Comparison of ENCODE assay signal across 8 mouse cellular contexts in the genomic region with DNA sequence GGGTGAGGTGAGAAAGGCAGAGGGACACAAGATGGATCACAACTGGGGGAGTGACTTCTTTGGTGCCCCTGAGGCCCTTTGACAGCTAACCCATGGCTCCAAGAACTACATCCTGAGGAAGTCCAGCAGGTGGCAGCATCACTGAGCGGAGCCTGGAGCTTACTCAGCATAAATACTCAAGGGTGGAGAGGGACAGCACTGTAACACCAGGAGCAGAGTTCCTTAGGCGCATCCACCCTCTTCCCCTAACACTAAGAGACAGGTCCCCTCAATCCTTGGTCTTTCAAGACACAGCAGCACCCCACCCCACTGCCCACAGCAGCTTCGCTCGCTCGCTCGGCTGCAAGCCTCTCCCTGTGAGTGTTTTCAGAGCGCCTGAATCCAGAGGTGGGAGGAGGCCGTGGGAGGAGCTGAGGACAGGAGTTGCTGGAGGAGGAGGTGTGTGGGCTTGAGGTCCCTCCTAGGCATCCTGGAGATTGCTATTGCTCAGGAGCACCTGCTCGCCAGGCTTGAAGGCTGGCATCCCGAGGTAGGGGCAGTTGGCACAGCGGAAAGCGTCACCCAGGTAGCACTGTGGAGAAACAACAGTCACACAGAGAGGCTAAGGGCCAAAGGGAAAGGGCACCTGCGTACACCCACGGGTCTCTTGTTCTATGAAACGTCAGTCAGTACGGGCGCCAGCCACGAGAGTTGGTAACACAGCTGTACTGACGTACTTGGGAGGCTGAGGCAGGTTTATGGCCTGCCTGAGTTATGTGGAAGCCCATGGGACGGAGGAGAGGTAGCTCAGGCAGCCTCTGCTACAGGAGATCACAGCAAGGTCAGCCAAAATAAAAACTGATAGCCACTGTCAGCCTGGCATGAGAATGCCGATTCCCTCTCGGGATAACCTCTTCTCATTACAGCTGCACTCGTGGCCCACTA. TPM values are rescaled to one million over a fixed set of nuclear protein-coding genes. Genes with fewer than 3 reads are reported as not detected.
DNase-seq lines count a peak whose midpoint lies in the region; ATAC-seq and TF ChIP-seq lines count a peak whose summit lies in the region.

No protein-coding gene starts in this region.

- H3K27me3 ChIP-seq in intestine, embryonic 16.5 days (replicated peaks; ENCODE audit: control insufficient read depth, insufficient read depth, low read length), result no peaks in the 10 kb centered on the region
- no peaks in the 10 kb centered on the region for H3K27me3 ChIP-seq in liver, embryonic 12.5 days (replicated peaks)
- H3K27me3 ChIP-seq in myocyte (ENCODE audit: control insufficient read depth, insufficient read depth, insufficient read length), result no peaks in the 10 kb centered on the region
- no peaks in the 10 kb centered on the region for H3K27me3 ChIP-seq in stomach, postnatal 0 days (ENCODE audit: control insufficient read depth, insufficient read depth, low read length)

- H3ac ChIP-seq in myocyte (ENCODE audit: control insufficient read depth, insufficient read length), result no peak overlapping the region

- no peak overlapping the region for H3K4me3 ChIP-seq in layer of hippocampus, adult 2 months
- no peak overlapping the region for H3K4me3 ChIP-seq in intestine, embryonic 16.5 days (ENCODE audit: low read length)
- H3K4me3 ChIP-seq in liver, embryonic 12.5 days, result no peak overlapping the region
- no peak overlapping the region for H3K4me3 ChIP-seq in myocyte
- no peak overlapping the region for H3K4me3 ChIP-seq in stomach, postnatal 0 days (ENCODE audit: low read depth, low read length)

- no peak overlapping the region for H3K4me2 ChIP-seq in intestine, embryonic 16.5 days (ENCODE audit: low read depth, low read length)
- no peak overlapping the region for H3K4me2 ChIP-seq in liver, embryonic 12.5 days
- H3K4me2 ChIP-seq in myocyte (ENCODE audit: low read depth), result no peak overlapping the region
- no peak overlapping the region for H3K4me2 ChIP-seq in stomach, postnatal 0 days (replicated peaks; ENCODE audit: low read depth)

- peak in 1 of 2 experiments; percentile 64 for DNase-seq in layer of hippocampus, adult 2 months (ENCODE audit: low spot score in 2 of 2)
- no peak for DNase-seq in layer of hippocampus, adult 8-10 months (ENCODE audit: low spot score in 2 of 2)
- DNase-seq in c-Kit-positive CD71-positive TER-119-positive erythroid progenitor cells, embryonic 14.5 days (ENCODE audit: low spot score), result peak; percentile 68
- DNase-seq in forelimb bud, embryonic 11.5 days (ENCODE audit: low read depth, low spot score), result peak; percentile 56
- DNase-seq in stomach, postnatal 0 days (ENCODE audit: low spot score), result peak; percentile 76

- no peaks in the 10 kb centered on the region for H3K9me3 ChIP-seq in intestine, embryonic 16.5 days (ENCODE audit: control insufficient read depth, low read length)
- H3K9me3 ChIP-seq in liver, embryonic 12.5 days (replicated peaks), result no peaks in the 10 kb centered on the region
- no peaks in the 10 kb centered on the region for H3K9me3 ChIP-seq in stomach, postnatal 0 days (ENCODE audit: control insufficient read depth, low read length)

- no peak for TF ChIP-seq POLR2A in myocyte (IDR thresholded peaks at IDR 0.05; ENCODE audit: insufficient read length, low read depth)

- peak; percentile 85 for TF ChIP-seq CTCF in layer of hippocampus, adult 2 months (conservative IDR thresholded peaks at IDR 0.05)
- peak; percentile 84 for TF ChIP-seq CTCF in stomach, postnatal 0 days (IDR thresholded peaks at IDR 0.05; ENCODE audit: low read depth)

- WGBS in intestine, embryonic 16.5 days, result 77% methylated on average over 23 of the region's 23 CpGs
- WGBS in liver, embryonic 12.5 days (ENCODE audit: insufficient replicate concordance), result 84% methylated on average over 23 of the region's 23 CpGs
- WGBS in stomach, postnatal 0 days, result 79% methylated on average over 23 of the region's 23 CpGs

- ATAC-seq in intestine, embryonic 16.5 days, result peak; percentile 80
- peak; percentile 76 for ATAC-seq in liver, embryonic 12.5 days
- peak; percentile 52 for ATAC-seq in stomach, postnatal 0 days (ENCODE audit: low FRiP score, low TSS enrichment)

- H3K79me2 ChIP-seq in myocyte (ENCODE audit: control insufficient read depth, insufficient read depth), result no peaks in the 10 kb centered on the region

- H3K9ac ChIP-seq in intestine, embryonic 16.5 days (ENCODE audit: low read depth, low read length), result no peak overlapping the region
- no peak overlapping the region for H3K9ac ChIP-seq in liver, embryonic 12.5 days
- no peak overlapping the region for H3K9ac ChIP-seq in stomach, postnatal 0 days (ENCODE audit: low read length)

- H3K4me1 ChIP-seq in intestine, embryonic 16.5 days (ENCODE audit: control insufficient read depth, insufficient read depth, low read length), result no peaks in the 10 kb centered on the region
- peaks cover 26% of the 10 kb centered on the region for H3K4me1 ChIP-seq in liver, embryonic 12.5 days
- H3K4me1 ChIP-seq in stomach, postnatal 0 days (replicated peaks; ENCODE audit: control insufficient read depth, insufficient read depth), result no peaks in the 10 kb centered on the region

- peaks cover 3% of the 10 kb centered on the region; the same call in 1 of the 2 replicates for H3K36me3 ChIP-seq in intestine, embryonic 16.5 days (ENCODE audit: control insufficient read depth, insufficient read depth, low read length)
- peaks cover 79% of the 10 kb centered on the region for H3K36me3 ChIP-seq in liver, embryonic 12.5 days
- peaks cover 53% of the 10 kb centered on the region for H3K36me3 ChIP-seq in myocyte (ENCODE audit: control insufficient read depth, insufficient read depth)
- peaks cover 16% of the 10 kb centered on the region for H3K36me3 ChIP-seq in stomach, postnatal 0 days (ENCODE audit: control insufficient read depth, insufficient read depth, low read length)

- TF ChIP-seq EP300 in stomach, postnatal 0 days (optimal IDR thresholded peaks at IDR 0.05), result no peak

- H3K27ac ChIP-seq in layer of hippocampus, adult 2 months, result peak overlapping the region; percentile 72
- H3K27ac ChIP-seq in intestine, embryonic 16.5 days (ENCODE audit: low read length), result no peak overlapping the region
- 0 out of 2 replicates have a peak overlapping the region, but pooled peaks have one; percentile 34 for H3K27ac ChIP-seq in liver, embryonic 12.5 days
- H3K27ac ChIP-seq in stomach, postnatal 0 days (replicated peaks), result no peak overlapping the region

TF ChIP-seq in myocyte, 11 proteins besides CTCF, POLR2A, EP300 and RAD21:
- TF ChIP-seq POLR2AphosphoS2 (IDR thresholded peaks at IDR 0.05; ENCODE audit: insufficient read length, low read depth) (peak; percentile 23), MYOG (IDR thresholded peaks at IDR 0.05; ENCODE audit: control insufficient read depth in 1 of 3, insufficient read depth in 1 of 3, insufficient read length in 2 of 3, low read depth in 2 of 3) (no peak)

RNA-seq across cellular contexts. Expression of a gene that starts 12.6 kb away (rescaled TPM):
- total RNA-seq in layer of hippocampus, adult 2 months (2021), result 1 to 10 TPM; 3.4 to 6.0 TPM
- total RNA-seq in layer of hippocampus, adult 8-10 months (2022), result 10 to 100 TPM in 1 of 4 experiments, 1 to 10 TPM in 3; 3.7 to 10.8 (median 6.9) TPM
- 0.29 and 1.3 TPM in 2 replicates for polyA plus RNA-seq in intestine, embryonic 16.5 days (2015; fragmentation: Nextera tagmentation; extraction: Ambion mirVana)
- 0.36 TPM in 1 of 2 replicates, not detected in the other for polyA plus RNA-seq in liver, embryonic 12.5 days (2016; fragmentation: Nextera tagmentation; extraction: Ambion mirVana)
- 0.48 TPM for polyA plus RNA-seq in myocyte (2012; fragmentation: generic; extraction: Trizol)
- 0.42 and 0.55 TPM in 2 replicates for polyA plus RNA-seq in stomach, postnatal 0 days (2015; fragmentation: Nextera tagmentation; extraction: Ambion mirVana)

RNA-seq across cellular contexts. Expression of a gene that starts 15.2 kb away (rescaled TPM):
- 10 to 100 TPM; 78.2 to 83.7 TPM for total RNA-seq in layer of hippocampus, adult 2 months (2021)
- total RNA-seq in layer of hippocampus, adult 8-10 months (2022), result 10 to 100 TPM; 83.6 to 98.9 (median 87.1) TPM
- 142 and 145 TPM in 2 replicates for polyA plus RNA-seq in intestine, embryonic 16.5 days (2015; fragmentation: Nextera tagmentation; extraction: Ambion mirVana)
- 55.1 and 57.2 TPM in 2 replicates for polyA plus RNA-seq in liver, embryonic 12.5 days (2016; fragmentation: Nextera tagmentation; extraction: Ambion mirVana)
- polyA plus RNA-seq in myocyte (2012; fragmentation: generic; extraction: Trizol), result 126 TPM
- 62.3 and 66.7 TPM in 2 replicates for polyA plus RNA-seq in stomach, postnatal 0 days (2015; fragmentation: Nextera tagmentation; extraction: Ambion mirVana)

RNA-seq across cellular contexts. Expression of a gene that starts 15.3 kb away (rescaled TPM):
- total RNA-seq in layer of hippocampus, adult 2 months (2021), result 10 to 100 TPM; 60.9 to 67.2 TPM
- total RNA-seq in layer of hippocampus, adult 8-10 months (2022), result 10 to 100 TPM; 62.0 to 88.0 (median 71.0) TPM
- polyA plus RNA-seq in intestine, embryonic 16.5 days (2015; fragmentation: Nextera tagmentation; extraction: Ambion mirVana), result 79.1 and 90.1 TPM in 2 replicates
- polyA plus RNA-seq in liver, embryonic 12.5 days (2016; fragmentation: Nextera tagmentation; extraction: Ambion mirVana), result 80.9 and 83.4 TPM in 2 replicates
- 74.9 TPM for polyA plus RNA-seq in myocyte (2012; fragmentation: generic; extraction: Trizol)
- polyA plus RNA-seq in stomach, postnatal 0 days (2015; fragmentation: Nextera tagmentation; extraction: Ambion mirVana), result 58.8 and 61.7 TPM in 2 replicates

RNA-seq across cellular contexts. Expression of a gene that starts 34.4 kb away (rescaled TPM):
- total RNA-seq in layer of hippocampus, adult 2 months (2021), result 10 to 100 TPM; 69.1 to 71.4 TPM
- 10 to 100 TPM; 62.9 to 80.4 (median 72.9) TPM for total RNA-seq in layer of hippocampus, adult 8-10 months (2022)
- 117 and 133 TPM in 2 replicates for polyA plus RNA-seq in intestine, embryonic 16.5 days (2015; fragmentation: Nextera tagmentation; extraction: Ambion mirVana)
- polyA plus RNA-seq in liver, embryonic 12.5 days (2016; fragmentation: Nextera tagmentation; extraction: Ambion mirVana), result 107 and 112 TPM in 2 replicates
- polyA plus RNA-seq in myocyte (2012; fragmentation: generic; extraction: Trizol), result 102 TPM
- polyA plus RNA-seq in stomach, postnatal 0 days (2015; fragmentation: Nextera tagmentation; extraction: Ambion mirVana), result 70.4 and 72.7 TPM in 2 replicates

RNA-seq across cellular contexts. Expression of a gene that starts 51.1 kb away (rescaled TPM):
- 100 to 1,000 TPM; 396 to 397 TPM for total RNA-seq in layer of hippocampus, adult 2 months (2021)
- 100 to 1,000 TPM; 333 to 386 (median 359) TPM for total RNA-seq in layer of hippocampus, adult 8-10 months (2022)
- 34.7 and 47.2 TPM in 2 replicates for polyA plus RNA-seq in intestine, embryonic 16.5 days (2015; fragmentation: Nextera tagmentation; extraction: Ambion mirVana)
- 0.45 and 0.49 TPM in 2 replicates for polyA plus RNA-seq in liver, embryonic 12.5 days (2016; fragmentation: Nextera tagmentation; extraction: Ambion mirVana)
- 8.3 TPM for polyA plus RNA-seq in myocyte (2012; fragmentation: generic; extraction: Trizol)
- 18.0 and 21.9 TPM in 2 replicates for polyA plus RNA-seq in stomach, postnatal 0 days (2015; fragmentation: Nextera tagmentation; extraction: Ambion mirVana)

Comparison
In these comparisons a context has a peak if more than half of its experiments do, and no peak if none do; other contexts are left out.
1. DNase-seq: peak in c-Kit-positive CD71-positive TER-119-positive erythroid progenitor cells, embryonic 14.5 days (single experiment), forelimb bud, embryonic 11.5 days (single experiment) and stomach, postnatal 0 days (single experiment); none in layer of hippocampus, adult 8-10 months (0 of 2).
2. H3K27ac ChIP-seq: peak in layer of hippocampus, adult 2 months (single experiment) and liver, embryonic 12.5 days (single experiment); none in intestine, embryonic 16.5 days (single experiment) and stomach, postnatal 0 days (single experiment).
3. Peak in every context shown above with its lines, with median percentiles within 50 percentile points of each other: ATAC-seq.